Mouse (Mus musculus) myocyte (in vitro differentiated cells): ENCODE data around the gene Gk.

Experiments
- CEBPB ChIP-seq: IDR thresholded peaks from 2 replicates; pipeline ENCODE4 v1.6.1; 2011; ENCODE audit warnings: mild to moderate bottlenecking, moderate library complexity; ENCODE audit not compliant: poor library complexity, insufficient read depth, severe bottlenecking
- E2F4 ChIP-seq: IDR thresholded peaks from one replicate; pipeline ENCODE4 v1.6.1; 2011; ENCODE audit warnings: mild to moderate bottlenecking, control low read depth, moderate library complexity; ENCODE audit not compliant: insufficient read depth
- MAX ChIP-seq: IDR thresholded peaks from one replicate; pipeline ENCODE4 v1.6.1; 2011; ENCODE audit warnings: low read depth, mild to moderate bottlenecking, control low read depth
- MYOD1 ChIP-seq, 3 experiments: IDR thresholded peaks; one replicate each; pipeline ENCODE4 v1.6.1; 2011; ENCODE audit warnings: control low read depth in 2 of 3, low read depth in 2 of 3, mild to moderate bottlenecking in 2 of 3, moderate library complexity in 1 of 3; ENCODE audit not compliant: insufficient read length in 2 of 3, control insufficient read depth in 1 of 3
- MYOG ChIP-seq, 3 experiments: IDR thresholded peaks; one replicate each; pipeline ENCODE4 v1.6.1; 2011; ENCODE audit warnings: control low read depth in 2 of 3, low read depth in 2 of 3, mild to moderate bottlenecking in 2 of 3; ENCODE audit not compliant: insufficient read length in 2 of 3, control insufficient read depth in 1 of 3, insufficient read depth in 1 of 3
- POLR2A ChIP-seq: IDR thresholded peaks from one replicate; pipeline ENCODE4 v1.6.1; 2011; ENCODE audit warnings: low read depth, mild to moderate bottlenecking, control low read depth, moderate library complexity; ENCODE audit not compliant: insufficient read length
- POLR2AphosphoS2 ChIP-seq: IDR thresholded peaks from one replicate; pipeline ENCODE4 v1.6.1; 2011; ENCODE audit warnings: low read depth, control low read depth; ENCODE audit not compliant: insufficient read length
- REST ChIP-seq: IDR thresholded peaks from one replicate; pipeline ENCODE4 v1.6.1; 2011; ENCODE audit warnings: mild to moderate bottlenecking, control low read depth, moderate library complexity; ENCODE audit not compliant: insufficient read depth, insufficient read length
- SRF ChIP-seq: IDR thresholded peaks from one replicate; pipeline ENCODE4 v1.6.1; 2011; ENCODE audit warnings: low read depth; ENCODE audit not compliant: control insufficient read depth, insufficient read length
- TCF12 ChIP-seq: IDR thresholded peaks from one replicate; pipeline ENCODE4 v1.6.1; 2011; ENCODE audit warnings: mild to moderate bottlenecking, control low read depth; ENCODE audit not compliant: poor library complexity, insufficient read depth, severe bottlenecking
- TCF3 ChIP-seq: IDR thresholded peaks from one replicate; pipeline ENCODE4 v1.6.1; 2011; ENCODE audit warnings: low read depth, control low read depth; ENCODE audit not compliant: insufficient read length
- USF1 ChIP-seq: IDR thresholded peaks from one replicate; pipeline ENCODE4 v1.6.1; 2011; ENCODE audit warnings: low read depth, mild to moderate bottlenecking, control low read depth, moderate library complexity

DNA sequence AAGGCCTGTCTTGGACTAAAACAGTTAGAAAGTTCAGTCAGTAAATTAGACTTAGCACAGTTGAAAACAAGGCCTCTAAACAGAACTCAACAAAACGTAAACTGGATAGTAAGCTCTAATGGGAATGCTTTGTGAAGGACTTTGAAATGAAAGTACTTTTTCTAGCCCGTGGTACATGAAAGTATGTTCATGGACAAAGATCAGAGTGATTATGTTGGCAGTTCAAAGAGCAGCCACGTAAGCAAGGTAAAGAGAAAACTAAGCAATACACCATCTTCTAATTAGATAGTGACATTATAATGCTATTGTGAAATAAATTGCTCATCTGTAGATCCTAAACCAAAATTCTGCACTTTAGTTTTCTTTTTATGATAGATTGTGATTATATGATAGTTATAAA, 32.8 kb downstream of the Gk start:
- no peak for TF ChIP-seq MYOD1 (IDR thresholded peaks at IDR 0.05; ENCODE audit: control insufficient read depth in 1 of 3, insufficient read length in 2 of 3, low read depth in 2 of 3)
- TF ChIP-seq POLR2AphosphoS2: no peak
- no peak for TF ChIP-seq USF1
- no peak for TF ChIP-seq POLR2A
- no peak for TF ChIP-seq MAX
- TF ChIP-seq SRF: no peak
- no peak for TF ChIP-seq E2F4
- no peak for TF ChIP-seq TCF12
- TF ChIP-seq MYOG (IDR thresholded peaks at IDR 0.05; ENCODE audit: control insufficient read depth in 1 of 3, insufficient read depth in 1 of 3, insufficient read length in 2 of 3, low read depth in 2 of 3): no peak
- no peak for TF ChIP-seq TCF3
- no peak for TF ChIP-seq CEBPB
- no peak for TF ChIP-seq REST
